Mouse (Mus musculus) testis, adult 2 months (tissue): ENCODE measurements around the gene Oip5.

Experiments used
- CTCF ChIP-seq: fragments of 200-500 bp; IDR thresholded peaks from 2 replicates; pipeline ENCODE4 v1.5.1; 2012; ENCODE audit warnings: low read depth, mild to moderate bottlenecking, inconsistent platforms, low read length, moderate library complexity; ENCODE audit not compliant: control insufficient read depth, insufficient read depth, insufficient replicate concordance
- POLR2A ChIP-seq: fragments of 200-500 bp; IDR thresholded peaks from 2 replicates; pipeline ENCODE4 v1.6.1; 2012; ENCODE audit warnings: low read depth, mild to moderate bottlenecking, inconsistent platforms, low read length, moderate library complexity; ENCODE audit not compliant: control insufficient read depth

- no peak for TF ChIP-seq CTCF
- peak; percentile 82 for TF ChIP-seq POLR2A
Observed at GRCm38 (mm10) chr2:119662220-119663182, 44.2 kb upstream of the Oip5 start, which contains the start of gene Ndufaf1.
